Comparison of ENCODE assay signal across 9 mouse cellular contexts in genomic region chr10:78323214-78323880, GRCm38 (mm10). TPM values are rescaled to one million over a fixed set of nuclear protein-coding genes. Genes with fewer than 3 reads are reported as not detected.
DNase-seq lines count a peak whose midpoint lies in the region.
"Had no signal": no experiment of that assay in that cellular context is flagged by ENCODE, and none has a peak within 500 bp of the region (broad histone marks: within the 10 kb centered on the region; RNA-seq: fewer than 3 reads in every experiment).

No protein-coding gene starts in this region.

- DNase-seq in layer of hippocampus, adult 11-12 months (ENCODE audit: low spot score), result peak; percentile 62
- no peak for DNase-seq in layer of hippocampus, postnatal 10 days (ENCODE audit: low spot score in 2 of 2)
- DNase-seq in cerebellum, adult 11 months, result peak; percentile 75
- DNase-seq in cerebellum, postnatal 36 days, result peak; percentile 76 to 79
- peak; percentile 51 for DNase-seq in layer of hippocampus, adult 9-10 months (ENCODE audit: low spot score)
- DNase-seq in B cell, adult 2 months, result no peak
- no peak for DNase-seq in yolk sac, embryonic 10.5 days (ENCODE audit: low spot score)
- no peak for DNase-seq in ovary, postnatal 36 days (ENCODE audit: low spot score)
- DNase-seq: thymus, postnatal 14 days had no signal

RNA-seq across cellular contexts. Expression of gene Agpat3, which starts 28.9 kb away (rescaled TPM):
- 100 to 1,000 TPM; 247 to 258 TPM for total RNA-seq in layer of hippocampus, postnatal 10 days (2021)

Comparison
In these comparisons a context has a peak if more than half of its experiments do, and no peak if none do; other contexts are left out.
1. DNase-seq: peak in layer of hippocampus, adult 11-12 months (single experiment), cerebellum, adult 11 months (single experiment), cerebellum, postnatal 36 days (2 of 2) and layer of hippocampus, adult 9-10 months (single experiment); none in layer of hippocampus, postnatal 10 days (0 of 2), B cell, adult 2 months (0 of 2), yolk sac, embryonic 10.5 days (single experiment) and ovary, postnatal 36 days (single experiment).